ENCODE assay signal across 8 mouse cellular contexts in genomic region chr5:21735584-21735983, GRCm38 (mm10). TPM values are rescaled to one million over a fixed set of nuclear protein-coding genes. Genes with fewer than 3 reads are reported as not detected.
A peak's percentile ranks its signal among the peaks of the same experiment; 100 is the strongest.
DNase-seq lines count a peak whose midpoint lies in the region; ATAC-seq and TF ChIP-seq lines count a peak whose summit lies in the region.

No protein-coding gene starts in this region.

- WGBS in forebrain, embryonic 10.5 days: 31% methylated on average over 10 of the region's 10 CpGs
- 32% methylated on average over 10 of the region's 10 CpGs for WGBS in forebrain, embryonic 15.5 days
- 36% methylated on average over 10 of the region's 10 CpGs for WGBS in hindbrain, postnatal 0 days

- H3K27me3 ChIP-seq in forebrain, embryonic 10.5 days (ENCODE audit: poor library complexity, severe bottlenecking): no peaks in the 10 kb centered on the region
- no peaks in the 10 kb centered on the region for H3K27me3 ChIP-seq in forebrain, embryonic 15.5 days
- no peaks in the 10 kb centered on the region for H3K27me3 ChIP-seq in hindbrain, postnatal 0 days (ENCODE audit: insufficient read depth, low read length)

- no peaks in the 10 kb centered on the region for H3K9me3 ChIP-seq in forebrain, embryonic 10.5 days
- H3K9me3 ChIP-seq in forebrain, embryonic 15.5 days: no peaks in the 10 kb centered on the region
- H3K9me3 ChIP-seq in hindbrain, postnatal 0 days (ENCODE audit: low read length): no peaks in the 10 kb centered on the region

- ATAC-seq in forebrain, embryonic 15.5 days (replicated peaks): no peak
- no peak for ATAC-seq in hindbrain, postnatal 0 days
- peak; percentile 76 for ATAC-seq in megakaryocyte, adult 5-6 weeks (ENCODE audit: poor library complexity, severe bottlenecking)

- peaks cover 23% of the 10 kb centered on the region for H3K36me3 ChIP-seq in forebrain, embryonic 10.5 days (replicated peaks)
- H3K36me3 ChIP-seq in forebrain, embryonic 15.5 days: peaks cover 16% of the 10 kb centered on the region
- H3K36me3 ChIP-seq in hindbrain, postnatal 0 days (ENCODE audit: insufficient read depth, low read length): peaks cover 13% of the 10 kb centered on the region

- no peak overlapping the region; the same call in 1 of the 2 replicates for H3K9ac ChIP-seq in forebrain, embryonic 15.5 days (replicated peaks)
- H3K9ac ChIP-seq in hindbrain, postnatal 0 days (replicated peaks; ENCODE audit: low read length): no peak overlapping the region

- peaks cover 56% of the 10 kb centered on the region for H3K4me1 ChIP-seq in forebrain, embryonic 10.5 days
- peaks cover 34% of the 10 kb centered on the region for H3K4me1 ChIP-seq in forebrain, embryonic 15.5 days
- peaks cover 17% of the 10 kb centered on the region; the same call in 1 of the 2 replicates for H3K4me1 ChIP-seq in hindbrain, postnatal 0 days (ENCODE audit: insufficient read depth, low read length)

- peak overlapping the region; percentile 16; the same call in 1 of the 2 replicates for H3K4me3 ChIP-seq in forebrain, embryonic 10.5 days
- no peak overlapping the region for H3K4me3 ChIP-seq in forebrain, embryonic 15.5 days
- no peak overlapping the region for H3K4me3 ChIP-seq in hindbrain, postnatal 0 days (ENCODE audit: low read length)

- H3K27ac ChIP-seq in forebrain, embryonic 10.5 days: peak overlapping the region; percentile 89
- no peak overlapping the region for H3K27ac ChIP-seq in forebrain, embryonic 15.5 days (replicated peaks)
- no peak overlapping the region for H3K27ac ChIP-seq in hindbrain, postnatal 0 days

- peak; percentile 74 for TF ChIP-seq CTCF in hindbrain, postnatal 0 days (IDR thresholded peaks at IDR 0.05; ENCODE audit: low read depth)

- no peak overlapping the region for H3K4me2 ChIP-seq in forebrain, embryonic 15.5 days (replicated peaks)
- H3K4me2 ChIP-seq in hindbrain, postnatal 0 days (ENCODE audit: low read depth, low read length): 0 out of 2 replicates have a peak overlapping the region, but pooled peaks have one; percentile 20

- peak; percentile 42 for DNase-seq in forebrain, embryonic 10.5 days (ENCODE audit: extremely low spot score, low spot score)
- peak; percentile 28 for DNase-seq in cerebellum, adult 8-10 months
- DNase-seq in frontal cortex, postnatal 25 days (ENCODE audit: low spot score in 2 of 2): peak; percentile 46 to 49
- peak; percentile 72 for DNase-seq in hindbrain, postnatal 0 days (ENCODE audit: low spot score)
- DNase-seq in left cerebral cortex, adult 8-10 months (ENCODE audit: low spot score in 2 of 2): peak; percentile 34 to 36
- DNase-seq in spleen, adult 18-20 months: peak; percentile 48 to 66

RNA-seq across cellular contexts. Expression of gene Pmpcb, which starts 1.4 kb away (rescaled TPM):
- 83.9 and 87.3 TPM in 2 replicates for polyA plus RNA-seq in forebrain, embryonic 10.5 days (2016; fragmentation: Nextera tagmentation; extraction: Ambion mirVana)
- 85.3 and 89.1 TPM in 2 replicates for polyA plus RNA-seq in forebrain, embryonic 15.5 days (2015; fragmentation: Nextera tagmentation; extraction: Ambion mirVana)
- total RNA-seq in hindbrain, postnatal 0 days (2014; rRNA removed): 58.9 and 128 TPM in 2 replicates
- polyA plus RNA-seq in hindbrain, postnatal 0 days (2015; fragmentation: Nextera tagmentation; extraction: Ambion mirVana): 64.9 and 65.2 TPM in 2 replicates
- total RNA-seq in left cerebral cortex, adult 8-10 months (2022): 10 to 100 TPM; 58.6 to 77.1 (median 69.3) TPM
- 57.5 and 62.6 TPM in 2 replicates for total RNA-seq in megakaryocyte, adult 5-6 weeks (2015)
- total RNA-seq in megakaryocyte, adult 5-6 weeks (2017): 64.2 and 65.4 TPM in 2 replicates

RNA-seq across cellular contexts. Expression of gene Napepld, which starts 34.4 kb away (rescaled TPM):
- polyA plus RNA-seq in forebrain, embryonic 10.5 days (2016; fragmentation: Nextera tagmentation; extraction: Ambion mirVana): 10.7 TPM in 2 replicates
- 3.9 and 4.2 TPM in 2 replicates for polyA plus RNA-seq in forebrain, embryonic 15.5 days (2015; fragmentation: Nextera tagmentation; extraction: Ambion mirVana)
- total RNA-seq in hindbrain, postnatal 0 days (2014; rRNA removed): 3.9 and 4.2 TPM in 2 replicates
- 1.4 and 1.5 TPM in 2 replicates for polyA plus RNA-seq in hindbrain, postnatal 0 days (2015; fragmentation: Nextera tagmentation; extraction: Ambion mirVana)
- total RNA-seq in left cerebral cortex, adult 8-10 months (2022): 10 to 100 TPM; 11.6 to 13.2 (median 12.2) TPM
- total RNA-seq in megakaryocyte, adult 5-6 weeks (2015): 1.7 and 2.1 TPM in 2 replicates
- total RNA-seq in megakaryocyte, adult 5-6 weeks (2017): 0.62 and 1.2 TPM in 2 replicates

RNA-seq across cellular contexts. Expression of gene Dnajc2, which starts 49.5 kb away (rescaled TPM):
- polyA plus RNA-seq in forebrain, embryonic 10.5 days (2016; fragmentation: Nextera tagmentation; extraction: Ambion mirVana): 99.4 and 114 TPM in 2 replicates
- 69.2 and 72.3 TPM in 2 replicates for polyA plus RNA-seq in forebrain, embryonic 15.5 days (2015; fragmentation: Nextera tagmentation; extraction: Ambion mirVana)
- 14.5 and 20.0 TPM in 2 replicates for total RNA-seq in hindbrain, postnatal 0 days (2014; rRNA removed)
- polyA plus RNA-seq in hindbrain, postnatal 0 days (2015; fragmentation: Nextera tagmentation; extraction: Ambion mirVana): 69.8 and 70.7 TPM in 2 replicates
- 10 to 100 TPM; 33.9 to 37.9 (median 37.5) TPM for total RNA-seq in left cerebral cortex, adult 8-10 months (2022)
- total RNA-seq in megakaryocyte, adult 5-6 weeks (2015): 51.2 and 64.5 TPM in 2 replicates
- total RNA-seq in megakaryocyte, adult 5-6 weeks (2017): 80.0 and 85.3 TPM in 2 replicates

RNA-seq across cellular contexts. Expression of gene Psmc2, which starts 49.5 kb away (rescaled TPM):
- polyA plus RNA-seq in forebrain, embryonic 10.5 days (2016; fragmentation: Nextera tagmentation; extraction: Ambion mirVana): 253 and 258 TPM in 2 replicates
- 178 and 186 TPM in 2 replicates for polyA plus RNA-seq in forebrain, embryonic 15.5 days (2015; fragmentation: Nextera tagmentation; extraction: Ambion mirVana)
- 28.3 and 36.9 TPM in 2 replicates for total RNA-seq in hindbrain, postnatal 0 days (2014; rRNA removed)
- polyA plus RNA-seq in hindbrain, postnatal 0 days (2015; fragmentation: Nextera tagmentation; extraction: Ambion mirVana): 185 and 186 TPM in 2 replicates
- total RNA-seq in left cerebral cortex, adult 8-10 months (2022): 100 to 1,000 TPM; 116 to 122 (median 118) TPM
- total RNA-seq in megakaryocyte, adult 5-6 weeks (2015): 87.2 and 99.0 TPM in 2 replicates
- 71.2 and 76.6 TPM in 2 replicates for total RNA-seq in megakaryocyte, adult 5-6 weeks (2017)
